Mouse (Mus musculus): ENCODE results near the gene Cep72. TPM values are rescaled to one million over a fixed set of nuclear protein-coding genes. Genes with fewer than 3 reads are reported as not detected.

Gene Cep72
- polyA plus RNA-seq, 1 experiment = 0.77 TPM

DNA sequence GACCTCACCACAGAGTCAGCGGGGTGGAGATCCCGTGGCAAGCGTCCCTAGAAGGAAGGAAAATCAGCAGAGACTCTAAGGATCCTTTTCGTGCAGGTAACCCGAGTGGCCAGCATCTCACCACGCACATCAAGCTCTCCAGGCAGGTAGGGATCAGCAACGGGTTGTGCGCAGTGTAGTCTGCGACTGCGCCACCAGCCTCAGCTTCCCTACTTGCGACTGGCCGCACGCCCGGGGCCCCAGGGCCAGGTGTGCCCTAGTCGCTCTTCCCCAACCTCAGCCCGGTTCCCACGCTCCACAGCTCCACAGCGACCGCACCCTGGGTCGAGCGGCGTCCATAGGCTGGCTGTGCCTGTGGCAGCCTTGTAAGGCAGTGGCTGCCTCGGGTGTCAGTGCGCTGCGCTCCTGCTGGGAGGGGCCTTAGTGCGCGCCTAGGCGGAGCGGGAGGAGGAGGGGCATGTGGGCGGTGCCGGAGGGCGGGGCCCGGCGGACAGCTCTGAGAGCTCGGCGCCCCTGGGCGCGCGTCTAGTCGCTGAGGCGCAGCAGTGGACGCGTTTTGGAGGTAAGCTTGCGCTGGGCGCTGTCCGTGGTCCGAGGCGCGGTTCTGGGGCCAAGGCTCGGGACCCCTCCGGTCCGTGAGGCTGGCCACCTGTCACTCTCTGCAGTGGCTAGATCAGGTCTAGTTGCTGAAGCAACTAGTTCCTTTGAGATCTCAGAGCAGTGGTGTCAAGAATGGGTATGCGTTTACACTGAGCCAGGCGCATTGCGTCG lies 53.0 kb downstream of the Cep72 start, which contains the start of gene Tppp:
Gene Tppp (plus strand): TSS at position 460 of the 771 bp plus-strand sequence.
- no peak for TF ChIP-seq GATA1 (IDR thresholded peaks at IDR 0.05; ENCODE audit: low read length)

DNA sequence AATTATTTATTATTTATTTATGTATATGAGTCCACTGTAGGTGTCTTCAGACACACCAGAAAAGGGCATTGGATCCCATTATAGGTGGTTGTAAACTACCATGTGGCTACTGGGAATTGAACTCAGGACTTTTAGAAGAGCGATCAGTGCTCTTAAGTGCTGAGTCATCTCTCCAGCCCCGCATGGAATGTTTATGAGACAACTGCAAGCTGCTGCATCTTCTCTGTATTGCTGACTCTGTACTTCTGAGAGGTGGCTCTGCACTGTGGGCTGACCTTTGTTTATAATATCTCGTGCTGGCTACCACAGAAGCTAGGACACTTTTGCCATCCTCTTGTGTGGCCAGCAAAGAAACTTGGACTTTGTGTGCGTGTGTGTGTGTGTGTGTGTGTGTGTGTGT lies 60.6 kb downstream of the Cep72 start:
- no peak for TF ChIP-seq GATA1 (IDR thresholded peaks at IDR 0.05; ENCODE audit: low read length)

DNA sequence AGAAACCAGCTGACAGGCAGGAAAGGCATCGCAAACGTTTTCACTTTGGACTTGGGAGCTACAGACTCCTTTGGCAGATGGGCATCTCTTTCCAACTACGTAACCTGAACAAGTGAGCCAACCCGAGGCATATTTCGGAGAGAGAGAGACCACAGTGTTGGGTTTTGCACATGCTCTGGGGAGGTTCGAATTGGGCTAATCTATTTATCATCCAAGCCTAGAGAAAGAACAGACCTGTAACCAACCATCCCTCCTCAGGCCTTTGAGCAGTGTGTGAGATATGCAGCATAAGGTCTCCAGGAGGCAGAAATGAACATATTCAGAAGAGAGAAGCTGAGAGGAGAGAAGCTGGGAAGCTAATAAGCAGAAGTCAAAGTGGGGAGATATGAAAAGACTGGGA lies 61.1 kb downstream of the Cep72 start:
- TF ChIP-seq GATA1 (IDR thresholded peaks at IDR 0.05; ENCODE audit: low read length) = no peak

DNA sequence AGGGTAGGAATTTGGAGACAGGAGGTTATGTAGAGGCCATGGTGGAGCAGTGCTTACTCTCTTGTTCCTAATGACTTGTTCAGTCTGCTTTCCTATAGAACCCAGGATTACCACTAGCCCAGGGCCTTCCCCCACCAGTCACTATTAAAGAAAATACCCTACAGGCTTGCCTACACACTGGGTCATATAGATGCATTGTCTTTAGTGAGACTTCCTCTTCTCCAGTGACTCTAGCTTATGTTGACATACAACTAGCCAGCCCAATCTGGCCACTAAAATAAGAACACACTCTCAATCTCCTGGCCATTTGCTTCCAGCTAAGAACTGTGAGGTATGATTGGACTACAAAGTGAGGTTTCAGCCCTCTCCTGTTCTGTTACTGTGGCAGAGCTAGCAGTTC lies 61.6 kb downstream of the Cep72 start:
- no peak for TF ChIP-seq GATA1 (IDR thresholded peaks at IDR 0.05; ENCODE audit: low read length)

DNA sequence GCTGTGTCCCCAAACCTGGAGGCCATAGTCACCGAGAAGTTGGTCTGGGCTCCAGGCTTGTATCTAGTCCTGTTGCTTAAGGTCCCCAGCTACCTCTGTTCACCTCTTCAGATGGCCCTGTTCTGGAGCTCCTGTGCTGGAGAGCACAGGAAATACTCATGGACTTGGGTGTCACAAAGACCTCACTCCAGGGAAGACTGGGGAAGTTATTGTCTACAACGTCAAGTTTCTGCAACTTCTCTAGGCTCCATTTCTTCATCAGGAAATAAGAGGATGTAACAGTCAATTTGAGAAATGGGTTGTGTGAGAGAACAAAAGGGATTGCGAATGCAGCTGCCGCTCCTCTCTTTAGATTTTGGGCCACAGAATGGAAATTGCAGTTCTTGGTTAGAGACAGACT lies 65.6 kb downstream of the Cep72 start:
- TF ChIP-seq GATA1 (IDR thresholded peaks at IDR 0.05; ENCODE audit: low read length) = no peak

DNA sequence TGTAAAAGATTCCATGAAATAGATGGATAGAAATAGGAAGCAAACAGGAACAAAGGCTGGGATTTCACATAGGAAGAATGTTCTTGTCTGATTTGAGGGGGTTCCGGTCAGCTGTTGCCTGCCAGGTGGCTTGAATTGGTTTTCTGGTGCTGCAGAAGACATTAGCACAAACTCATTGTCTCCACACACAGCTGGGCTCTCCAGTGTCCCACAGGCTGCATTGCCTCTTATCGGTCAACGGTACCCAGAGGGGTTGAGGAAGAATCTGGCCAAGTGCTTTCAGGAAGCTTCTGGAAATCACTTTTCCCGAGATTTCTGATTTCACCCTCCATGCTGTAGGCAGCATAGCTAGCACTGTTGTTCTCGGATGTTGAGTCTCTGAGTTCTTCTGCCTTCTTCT lies 70.8 kb downstream of the Cep72 start:
- no peak for TF ChIP-seq GATA1 (IDR thresholded peaks at IDR 0.05; ENCODE audit: low read length)

DNA sequence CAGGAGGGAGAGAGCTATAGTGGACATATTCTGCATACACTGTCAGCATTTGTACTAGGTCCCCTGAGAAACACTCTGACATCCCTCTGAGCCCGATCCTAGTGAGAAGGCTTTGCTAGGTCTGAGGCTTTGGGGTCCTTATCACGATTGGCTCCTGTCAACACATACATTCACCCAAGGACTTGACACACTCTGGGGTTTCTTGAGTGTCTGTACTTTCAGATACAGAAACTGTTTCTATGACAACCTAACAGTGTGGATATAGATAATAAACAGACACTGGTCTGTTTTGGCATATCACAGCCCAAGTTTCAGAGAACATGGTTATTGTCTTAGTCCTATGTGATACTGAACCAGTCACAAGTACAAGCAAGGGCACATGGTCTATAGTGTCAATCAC lies 71.3 kb downstream of the Cep72 start:
- no peak for TF ChIP-seq GATA1 (IDR thresholded peaks at IDR 0.05; ENCODE audit: low read length)

DNA sequence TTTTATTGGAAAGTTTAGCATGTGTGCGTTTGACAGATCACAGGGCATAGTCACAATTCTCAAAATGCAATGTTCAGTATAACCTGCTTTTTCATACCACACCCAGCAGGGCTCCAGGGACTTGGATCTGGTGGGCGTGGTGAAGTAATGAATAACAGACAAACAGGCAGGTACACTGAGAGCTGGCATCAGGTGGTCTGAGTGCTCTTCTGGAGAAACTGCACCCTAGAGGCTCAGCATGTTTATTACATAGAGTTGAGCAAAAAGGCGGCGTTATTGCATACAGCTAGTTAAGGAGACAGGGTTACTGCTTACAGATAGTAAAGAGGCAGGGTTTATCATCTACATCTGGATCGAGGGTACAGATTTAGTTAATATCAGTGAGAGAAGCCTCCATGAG lies 71.8 kb downstream of the Cep72 start:
- no peak for TF ChIP-seq GATA1 (IDR thresholded peaks at IDR 0.05; ENCODE audit: low read length)

Other genes starting within 250 kb of the Cep72 start
- gene Nkd2, start 214.7 kb downstream of the Cep72 start, polyA plus RNA-seq (2012) = not detected in 2 replicates
- gene Trip13, start 124.5 kb downstream of the Cep72 start, polyA plus RNA-seq (2012) = 3.9 and 5.4 TPM in 2 replicates
- gene Brd9, start 124.5 kb downstream of the Cep72 start, polyA plus RNA-seq (2012) = 14.4 and 20.9 TPM in 2 replicates
- gene Zdhhc11, start 98.4 kb downstream of the Cep72 start, polyA plus RNA-seq (2012) = not detected in 2 replicates
- not detected in 2 replicates for gene Tppp, start 52.9 kb downstream of the Cep72 start, polyA plus RNA-seq (2012)
- gene Slc9a3, start 59.2 kb upstream of the Cep72 start, polyA plus RNA-seq (2012) = not detected in 2 replicates
- 3.1 and 31.0 TPM in 2 replicates for gene Exoc3, start 146.4 kb upstream of the Cep72 start, polyA plus RNA-seq (2012)
- not detected in 2 replicates for gene Ahrr, start 230.0 kb upstream of the Cep72 start, polyA plus RNA-seq (2012)